In the genomic region with DNA sequence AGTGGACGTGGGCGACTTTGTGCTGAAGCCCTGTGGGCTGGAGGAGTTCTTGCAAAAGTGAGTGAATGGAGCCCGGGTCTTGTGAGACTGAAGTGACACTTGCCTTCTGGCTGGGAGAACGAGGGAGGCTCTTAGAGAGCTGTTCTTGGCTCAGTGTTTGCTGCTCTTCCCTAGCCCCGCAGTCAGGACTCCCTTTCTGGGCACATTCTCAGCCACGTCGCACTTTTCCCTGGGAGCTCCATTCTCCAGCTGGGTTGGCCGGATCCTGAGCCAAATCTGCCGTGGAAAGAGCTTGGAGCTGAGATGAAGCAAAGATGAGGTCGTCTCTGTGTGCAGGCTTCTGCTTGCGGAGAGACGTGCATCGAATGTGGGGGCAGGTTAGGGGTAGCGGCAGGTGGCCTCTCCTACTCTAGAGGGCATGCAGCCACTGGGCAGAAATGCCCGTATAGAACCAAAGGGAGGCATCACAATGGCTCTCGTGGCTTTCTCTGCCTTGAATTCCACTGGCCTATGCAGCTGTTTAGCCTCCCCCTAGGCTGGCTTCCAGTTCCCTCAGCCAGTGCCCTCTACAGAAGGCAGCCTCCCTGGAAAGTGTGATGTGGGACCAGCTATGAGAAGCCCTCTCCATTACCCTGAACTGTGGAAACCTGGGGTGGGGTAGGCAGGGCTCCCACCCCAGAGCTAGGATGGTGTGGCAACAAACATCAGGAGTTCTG, we compare ENCODE assay signal across 8 mouse cellular contexts. TPM values are rescaled to one million over a fixed set of nuclear protein-coding genes. Genes with fewer than 3 reads are reported as not detected.
A peak's percentile ranks its signal among the peaks of the same experiment; 100 is the strongest.
DNase-seq lines count a peak whose midpoint lies in the region; ATAC-seq and TF ChIP-seq lines count a peak whose summit lies in the region.

No protein-coding gene starts in this region.

- no peak overlapping the region for H3K9ac ChIP-seq in liver, adult 2 months (ENCODE audit: low read depth, low read length)
- no peak overlapping the region for H3K9ac ChIP-seq in liver, embryonic 11.5 days (ENCODE audit: low read depth, low read length)

- H3K27ac ChIP-seq in liver, adult 2 months (replicated peaks; ENCODE audit: insufficient read depth, low read depth, low read length) = peak overlapping the region; percentile 70
- no peak overlapping the region for H3K27ac ChIP-seq in liver, embryonic 11.5 days (ENCODE audit: low read depth, low read length)
- H3K27ac ChIP-seq in embryonic facial prominence, embryonic 10.5 days (replicated peaks) = 0 out of 2 replicates have a peak overlapping the region, but pooled peaks have one; percentile 11
- H3K27ac ChIP-seq in small intestine, adult 2 months (ENCODE audit: insufficient read depth, low read depth, low read length) = peak overlapping the region; percentile 21

- no peaks in the 10 kb centered on the region for H3K36me3 ChIP-seq in liver, adult 2 months (ENCODE audit: control insufficient read depth, insufficient read depth, low read length)
- no peaks in the 10 kb centered on the region; the same call in 1 of the 2 replicates for H3K36me3 ChIP-seq in liver, embryonic 11.5 days (ENCODE audit: control insufficient read depth, insufficient read depth, low read length)
- peaks cover 75% of the 10 kb centered on the region for H3K36me3 ChIP-seq in embryonic facial prominence, embryonic 10.5 days (replicated peaks)
- peaks cover 48% of the 10 kb centered on the region for H3K36me3 ChIP-seq in small intestine, adult 2 months (ENCODE audit: control insufficient read depth, insufficient read depth, low read length)

- no peak for TF ChIP-seq POLR2A in liver, adult 2 months (IDR thresholded peaks at IDR 0.05; ENCODE audit: extremely low read depth, insufficient read depth, low read length)
- TF ChIP-seq POLR2A in small intestine, adult 2 months (IDR thresholded peaks at IDR 0.05; ENCODE audit: low read depth, low read length) = no peak

- H3K4me3 ChIP-seq in liver, adult 2 months (ENCODE audit: insufficient read depth, low read depth, low read length) = no peak overlapping the region
- no peak overlapping the region for H3K4me3 ChIP-seq in liver, embryonic 11.5 days (ENCODE audit: low read depth, low read length)
- H3K4me3 ChIP-seq in embryonic facial prominence, embryonic 10.5 days = no peak overlapping the region
- H3K4me3 ChIP-seq in small intestine, adult 2 months (ENCODE audit: low read depth, low read length) = no peak overlapping the region

- 83% methylated on average over 16 of the region's 16 CpGs for WGBS in liver, adult 2 months
- WGBS in liver, embryonic 11.5 days = 68% methylated on average over 16 of the region's 16 CpGs
- WGBS in embryonic facial prominence, embryonic 10.5 days = 76% methylated on average over 16 of the region's 16 CpGs
- 80% methylated on average over 16 of the region's 16 CpGs for WGBS in small intestine, adult 2 months

- no peak overlapping the region for H3K4me2 ChIP-seq in liver, embryonic 11.5 days

- peaks cover 4% of the 10 kb centered on the region; the same call in 1 of the 2 replicates for H3K4me1 ChIP-seq in liver, adult 2 months (ENCODE audit: control insufficient read depth, insufficient read depth, low read length)
- peaks cover 37% of the 10 kb centered on the region for H3K4me1 ChIP-seq in liver, embryonic 11.5 days (replicated peaks; ENCODE audit: control insufficient read depth, insufficient read depth, low read length)
- peaks cover 50% of the 10 kb centered on the region for H3K4me1 ChIP-seq in embryonic facial prominence, embryonic 10.5 days
- peaks cover 2% of the 10 kb centered on the region for H3K4me1 ChIP-seq in small intestine, adult 2 months (ENCODE audit: control insufficient read depth, insufficient read depth, insufficient read length, low read length)

- H3K9me3 ChIP-seq in liver, embryonic 11.5 days (ENCODE audit: control insufficient read depth, low read length) = no peaks in the 10 kb centered on the region
- H3K9me3 ChIP-seq in embryonic facial prominence, embryonic 10.5 days = no peaks in the 10 kb centered on the region

- TF ChIP-seq CTCF in liver, adult 2 months (IDR thresholded peaks at IDR 0.05; ENCODE audit: low read depth, low read length) = no peak
- no peak for TF ChIP-seq CTCF in small intestine, adult 2 months (IDR thresholded peaks at IDR 0.05; ENCODE audit: extremely low read depth, insufficient read length, insufficient replicate concordance, low read depth, low read length)

- H3K27me3 ChIP-seq in liver, adult 2 months (ENCODE audit: control insufficient read depth, insufficient read depth, low read length) = no peaks in the 10 kb centered on the region
- H3K27me3 ChIP-seq in liver, embryonic 11.5 days (replicated peaks; ENCODE audit: control insufficient read depth, insufficient read depth, low read length) = no peaks in the 10 kb centered on the region
- no peaks in the 10 kb centered on the region for H3K27me3 ChIP-seq in embryonic facial prominence, embryonic 10.5 days (replicated peaks; ENCODE audit: low read depth, poor library complexity, severe bottlenecking)
- H3K27me3 ChIP-seq in small intestine, adult 2 months (ENCODE audit: control insufficient read depth, insufficient read depth, low read length) = no peaks in the 10 kb centered on the region

- no peak for ATAC-seq in liver, embryonic 11.5 days (replicated peaks; ENCODE audit: low FRiP score)

- H3K79me2 ChIP-seq in liver, adult 2 months (ENCODE audit: control insufficient read depth, insufficient read depth, low read length) = no peaks in the 10 kb centered on the region

- DNase-seq in liver, adult 2 months (ENCODE audit: extremely low read depth, low read depth, low spot score) = no peak
- no peak for DNase-seq in liver, embryonic 11.5 days (ENCODE audit: low spot score)
- DNase-seq in embryonic facial prominence, embryonic 10.5 days (ENCODE audit: low spot score) = no peak
- peak; percentile 78 for DNase-seq in gastrocnemius, postnatal 25 days
- peak; percentile 41 to 43 for DNase-seq in layer of hippocampus, postnatal 36 days
- no peak for DNase-seq in embryo, embryonic 10 days (ENCODE audit: low spot score)
- no peak for DNase-seq in thymus, adult 18-20 months

RNA-seq across cellular contexts. Expression of gene Pik3c2b, which starts 26.4 kb away (rescaled TPM):
- total RNA-seq in liver, adult 2 months (2014; rRNA removed) = 2.5 TPM in 2 replicates
- 1.6 and 3.3 TPM in 2 replicates for polyA plus RNA-seq in liver, adult 2 months (2012; rRNA removed)
- 3.4 and 3.5 TPM in 2 replicates for polyA plus RNA-seq in liver, embryonic 11.5 days (2014; fragmentation: Nextera tagmentation; extraction: Ambion mirVana)
- 8.6 and 10.5 TPM in 2 replicates for polyA plus RNA-seq in embryonic facial prominence, embryonic 10.5 days (2016; fragmentation: Nextera tagmentation; extraction: Ambion mirVana)
- 10 to 100 TPM; 10.8 to 12.0 TPM for total RNA-seq in gastrocnemius, postnatal 25 days (2021)
- 10 to 100 TPM; 14.7 to 16.2 TPM for total RNA-seq in layer of hippocampus, postnatal 36 days (2021)
- polyA plus RNA-seq in small intestine, adult 2 months (2012; rRNA removed) = 13.2 and 23.9 TPM in 2 replicates

RNA-seq across cellular contexts. Expression of gene Mdm4, which starts 41.5 kb away (rescaled TPM):
- total RNA-seq in liver, adult 2 months (2014; rRNA removed) = 40.9 and 41.8 TPM in 2 replicates
- polyA plus RNA-seq in liver, adult 2 months (2012; rRNA removed) = 8.9 and 14.3 TPM in 2 replicates
- 40.6 and 41.9 TPM in 2 replicates for polyA plus RNA-seq in liver, embryonic 11.5 days (2014; fragmentation: Nextera tagmentation; extraction: Ambion mirVana)
- polyA plus RNA-seq in embryonic facial prominence, embryonic 10.5 days (2016; fragmentation: Nextera tagmentation; extraction: Ambion mirVana) = 37.7 and 41.4 TPM in 2 replicates
- total RNA-seq in gastrocnemius, postnatal 25 days (2021) = 10 to 100 TPM; 26.6 to 29.2 TPM
- total RNA-seq in layer of hippocampus, postnatal 36 days (2021) = 100 to 1,000 TPM in 1 of 2 experiments, 10 to 100 TPM in 1; 86.0 to 101 TPM
- 6.1 and 11.2 TPM in 2 replicates for polyA plus RNA-seq in small intestine, adult 2 months (2012; rRNA removed)

RNA-seq across cellular contexts. Expression of gene Ppp1r15b, which starts 59.1 kb away (rescaled TPM):
- total RNA-seq in liver, adult 2 months (2014; rRNA removed) = 43.3 and 48.6 TPM in 2 replicates
- polyA plus RNA-seq in liver, adult 2 months (2012; rRNA removed) = 24.0 and 24.8 TPM in 2 replicates
- 89.0 and 95.4 TPM in 2 replicates for polyA plus RNA-seq in liver, embryonic 11.5 days (2014; fragmentation: Nextera tagmentation; extraction: Ambion mirVana)
- 49.4 and 57.3 TPM in 2 replicates for polyA plus RNA-seq in embryonic facial prominence, embryonic 10.5 days (2016; fragmentation: Nextera tagmentation; extraction: Ambion mirVana)
- total RNA-seq in gastrocnemius, postnatal 25 days (2021) = 10 to 100 TPM; 14.5 to 17.3 TPM
- total RNA-seq in layer of hippocampus, postnatal 36 days (2021) = 10 to 100 TPM; 42.5 to 44.2 TPM
- 26.7 and 43.3 TPM in 2 replicates for polyA plus RNA-seq in small intestine, adult 2 months (2012; rRNA removed)

Comparison
In these comparisons a context has a peak if more than half of its experiments do, and no peak if none do; other contexts are left out.
1. DNase-seq: peak in gastrocnemius, postnatal 25 days (single experiment) and layer of hippocampus, postnatal 36 days (2 of 2); none in liver, adult 2 months (single experiment), liver, embryonic 11.5 days (single experiment), embryonic facial prominence, embryonic 10.5 days (single experiment), embryo, embryonic 10 days (single experiment) and thymus, adult 18-20 months (0 of 2).